ENCODE assay signal across 8 mouse cellular contexts in the genomic region with DNA sequence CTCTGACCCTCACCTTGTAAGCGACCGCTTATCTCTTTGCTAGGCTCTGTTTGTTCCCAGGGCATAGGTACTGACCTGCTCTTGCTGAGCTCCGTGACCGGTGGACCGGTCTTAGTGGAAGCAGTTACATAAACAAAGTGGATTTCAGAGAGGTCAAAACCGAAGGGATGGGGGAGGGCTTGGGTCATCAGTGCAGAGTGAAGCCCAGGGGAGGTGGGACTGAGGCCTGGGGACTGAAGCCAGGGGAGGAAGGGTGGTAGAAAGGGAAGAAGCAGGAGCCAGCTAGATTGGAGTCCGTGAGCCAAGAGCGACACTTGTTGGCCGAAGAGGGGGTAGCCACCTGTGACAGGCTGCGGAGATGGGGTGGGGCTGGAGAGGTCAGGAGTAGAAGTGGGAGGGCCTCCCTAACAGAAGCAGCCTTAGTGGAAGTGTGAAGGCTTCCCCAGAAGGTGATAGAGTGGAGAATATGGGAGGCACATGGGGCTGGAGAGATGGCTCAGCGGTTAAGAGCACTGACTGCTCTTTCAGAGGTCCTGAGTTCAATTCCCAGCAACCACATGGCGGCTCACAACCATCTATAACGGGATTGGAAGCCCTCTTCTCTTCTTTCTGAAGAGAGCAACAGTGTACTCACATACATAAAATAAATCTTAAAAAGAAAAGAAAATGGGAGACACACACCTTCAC. TPM values are rescaled to one million over a fixed set of nuclear protein-coding genes. Genes with fewer than 3 reads are reported as not detected.
DNase-seq lines count a peak whose midpoint lies in the region; ATAC-seq and TF ChIP-seq lines count a peak whose summit lies in the region.

No protein-coding gene starts in this region.

- peak; percentile 64 for TF ChIP-seq CTCF in layer of hippocampus, adult 2 months (conservative IDR thresholded peaks at IDR 0.05)
- peak; percentile 96 for TF ChIP-seq CTCF in liver, postnatal 0 days (IDR thresholded peaks at IDR 0.05; ENCODE audit: low read depth)

- H3K9me3 ChIP-seq in intestine, embryonic 14.5 days (ENCODE audit: control insufficient read depth, low read length): no peaks in the 10 kb centered on the region
- no peaks in the 10 kb centered on the region for H3K9me3 ChIP-seq in liver, postnatal 0 days (ENCODE audit: low read length)

- no peaks in the 10 kb centered on the region for H3K27me3 ChIP-seq in intestine, embryonic 14.5 days (replicated peaks; ENCODE audit: control insufficient read depth, insufficient read depth, low read length)
- H3K27me3 ChIP-seq in liver, postnatal 0 days (ENCODE audit: insufficient read depth, low read length): no peaks in the 10 kb centered on the region

- WGBS in intestine, embryonic 14.5 days: 23% methylated on average over 13 of the region's 13 CpGs
- 33% methylated on average over 13 of the region's 13 CpGs for WGBS in liver, postnatal 0 days (ENCODE audit: insufficient replicate concordance)

- H3K27ac ChIP-seq in layer of hippocampus, adult 2 months: no peak overlapping the region
- no peak overlapping the region for H3K27ac ChIP-seq in intestine, embryonic 14.5 days (ENCODE audit: low read depth)
- H3K27ac ChIP-seq in liver, postnatal 0 days (ENCODE audit: low read depth): peak overlapping the region; percentile 41

- H3K4me2 ChIP-seq in intestine, embryonic 14.5 days (ENCODE audit: low read length): no peak overlapping the region
- H3K4me2 ChIP-seq in liver, postnatal 0 days (ENCODE audit: low read depth, low read length): no peak overlapping the region

- peak; percentile 40; the same call in 1 of the 2 replicates for ATAC-seq in intestine, embryonic 14.5 days (replicated peaks; ENCODE audit: low FRiP score, low TSS enrichment, low read depth)
- ATAC-seq in liver, postnatal 0 days: peak; percentile 91

- TF ChIP-seq EP300 in liver, postnatal 0 days (IDR thresholded peaks at IDR 0.05; ENCODE audit: low read depth): peak; percentile 84

- H3K4me3 ChIP-seq in layer of hippocampus, adult 2 months: no peak overlapping the region
- no peak overlapping the region for H3K4me3 ChIP-seq in intestine, embryonic 14.5 days (ENCODE audit: low read depth, low read length)
- no peak overlapping the region for H3K4me3 ChIP-seq in liver, postnatal 0 days (ENCODE audit: low read depth, low read length)

- DNase-seq in layer of hippocampus, adult 2 months (ENCODE audit: low spot score in 2 of 2): no peak
- no peak for DNase-seq in layer of hippocampus, postnatal 36 days
- peak; percentile 35 to 62 for DNase-seq in adrenal gland, postnatal 4 days (ENCODE audit: low spot score in 2 of 2)
- peak; percentile 27 to 37 for DNase-seq in gastrocnemius, postnatal 36 days
- peak; percentile 77 for DNase-seq in intestine, embryonic 14.5 days (ENCODE audit: low spot score)
- DNase-seq in liver, postnatal 0 days: peak; percentile 89
- DNase-seq in ovary, adult 18-20 months (ENCODE audit: low spot score): peak; percentile 51
- peak; percentile 54 to 67 for DNase-seq in urinary bladder, postnatal 4 days (ENCODE audit: low spot score in 2 of 2)

- H3K4me1 ChIP-seq in intestine, embryonic 14.5 days (replicated peaks; ENCODE audit: control insufficient read depth, insufficient read depth, low read length): no peaks in the 10 kb centered on the region
- peaks cover 35% of the 10 kb centered on the region for H3K4me1 ChIP-seq in liver, postnatal 0 days (ENCODE audit: insufficient read depth)

- H3K9ac ChIP-seq in intestine, embryonic 14.5 days (ENCODE audit: low read length): no peak overlapping the region
- H3K9ac ChIP-seq in liver, postnatal 0 days (replicated peaks): peak overlapping the region; percentile 1; the same call in 1 of the 2 replicates

- H3K36me3 ChIP-seq in intestine, embryonic 14.5 days (ENCODE audit: control insufficient read depth, insufficient read depth, low read length): no peaks in the 10 kb centered on the region
- H3K36me3 ChIP-seq in liver, postnatal 0 days (replicated peaks; ENCODE audit: insufficient read depth, low read length): no peaks in the 10 kb centered on the region

- intact Hi-C loops in gastrocnemius, postnatal 36 days (cut with DNase I): loop anchor here (1.0 to 5.0 kb wide), 2 partner anchors 116 to 256 kb away; no protein-coding TSS in a partner anchor

RNA-seq across cellular contexts. Expression of gene Pim1, which starts 22.6 kb away (rescaled TPM):
- 1 to 10 TPM; 4.2 to 5.6 TPM for total RNA-seq in layer of hippocampus, adult 2 months (2021)
- 1 to 10 TPM; 3.7 to 5.9 TPM for total RNA-seq in layer of hippocampus, postnatal 36 days (2021)
- 10 to 100 TPM; 53.4 to 65.5 TPM for total RNA-seq in adrenal gland, postnatal 4 days (2021)
- 10 to 100 TPM; 13.6 to 16.3 TPM for total RNA-seq in gastrocnemius, postnatal 36 days (2021)
- 13.3 and 13.6 TPM in 2 replicates for polyA plus RNA-seq in intestine, embryonic 14.5 days (2014; fragmentation: Nextera tagmentation; extraction: Ambion mirVana)
- polyA plus RNA-seq in liver, postnatal 0 days (2015; fragmentation: Nextera tagmentation; extraction: Ambion mirVana): 35.6 and 57.1 TPM in 2 replicates

RNA-seq across cellular contexts. Expression of gene Gm17657, which starts 36.3 kb away (rescaled TPM):
- total RNA-seq in layer of hippocampus, adult 2 months (2021): not detected
- not detected for total RNA-seq in layer of hippocampus, postnatal 36 days (2021)
- not detected for total RNA-seq in adrenal gland, postnatal 4 days (2021)
- total RNA-seq in gastrocnemius, postnatal 36 days (2021): not detected
- not detected in 2 replicates for polyA plus RNA-seq in intestine, embryonic 14.5 days (2014; fragmentation: Nextera tagmentation; extraction: Ambion mirVana)
- polyA plus RNA-seq in liver, postnatal 0 days (2015; fragmentation: Nextera tagmentation; extraction: Ambion mirVana): not detected in 2 replicates

RNA-seq across cellular contexts. Expression of gene Tbc1d22b, which starts 36.4 kb away (rescaled TPM):
- 10 to 100 TPM; 39.8 to 41.7 TPM for total RNA-seq in layer of hippocampus, adult 2 months (2021)
- 10 to 100 TPM; 42.7 to 45.8 TPM for total RNA-seq in layer of hippocampus, postnatal 36 days (2021)
- 10 to 100 TPM; 27.3 to 29.0 TPM for total RNA-seq in adrenal gland, postnatal 4 days (2021)
- total RNA-seq in gastrocnemius, postnatal 36 days (2021): 1 to 10 TPM; 7.3 to 9.1 TPM
- polyA plus RNA-seq in intestine, embryonic 14.5 days (2014; fragmentation: Nextera tagmentation; extraction: Ambion mirVana): 13.9 and 14.0 TPM in 2 replicates
- 1.9 and 2.1 TPM in 2 replicates for polyA plus RNA-seq in liver, postnatal 0 days (2015; fragmentation: Nextera tagmentation; extraction: Ambion mirVana)

RNA-seq across cellular contexts. Expression of gene Tmem217, which starts 39.0 kb away (rescaled TPM):
- total RNA-seq in layer of hippocampus, adult 2 months (2021): not detected
- total RNA-seq in layer of hippocampus, postnatal 36 days (2021): not detected
- total RNA-seq in adrenal gland, postnatal 4 days (2021): under 1 TPM in 1 of 2 experiments, not detected in 1; 0.50 TPM
- total RNA-seq in gastrocnemius, postnatal 36 days (2021): not detected
- 0.30 and 0.39 TPM in 2 replicates for polyA plus RNA-seq in intestine, embryonic 14.5 days (2014; fragmentation: Nextera tagmentation; extraction: Ambion mirVana)
- not detected in 2 replicates for polyA plus RNA-seq in liver, postnatal 0 days (2015; fragmentation: Nextera tagmentation; extraction: Ambion mirVana)

Comparison
In these comparisons a context has a peak if more than half of its experiments do, and no peak if none do; other contexts are left out.
1. DNase-seq: peak in adrenal gland, postnatal 4 days (2 of 2), gastrocnemius, postnatal 36 days (2 of 2), intestine, embryonic 14.5 days (single experiment), liver, postnatal 0 days (single experiment), ovary, adult 18-20 months (single experiment) and urinary bladder, postnatal 4 days (2 of 2); none in layer of hippocampus, adult 2 months (0 of 2) and layer of hippocampus, postnatal 36 days (0 of 2).